Mouse (Mus musculus) urinary bladder, postnatal 0 days (tissue): ENCODE results near the gene Fpr1. TPM values are rescaled to one million over a fixed set of nuclear protein-coding genes. Genes with fewer than 3 reads are reported as not detected.

Experiments
- microRNA counts: library from miRNA; unstranded; fragments of <30 nt; microRNA quantifications from one replicate; lab custom pipeline; 2016
- microRNA-seq: library from miRNA; unstranded; fragments of <30 nt; microRNA quantifications from one replicate; pipeline ENCODE4, GENCODE M21; 2016
- polyA plus RNA-seq: library from polyadenylated mRNA; unstranded; fragments of >200 nt; fragmentation: Nextera tagmentation; extraction: Ambion mirVana; gene quantifications from 2 replicates; pipeline ENCODE4 v1.2.1, GENCODE M21; 2015

Gene Fpr1
- polyA plus RNA-seq = 0.75 and 5.9 TPM in 2 replicates

GRCm38 (mm10) chr17:17883840-17884239 is at the start of gene Fpr1:
Gene Fpr1 (minus strand): TSS chr17:17883940.

GRCm38 (mm10) chr17:17887774-17888248 is 4.1 kb upstream of the Fpr1 start, which contains the start of the genes Fpr2 and Fpr3:
Gene Fpr2 (plus strand): TSS chr17:17887824.
Gene Fpr3 (plus strand): TSS chr17:17887852.

GRCm38 (mm10) chr17:17855064-17855838 is 28.5 kb downstream of the Fpr1 start, which contains the start of gene Has1:
Gene Has1 (minus strand): TSS chr17:17855205.

GRCm38 (mm10) chr17:17826751-17827657 is 56.7 kb downstream of the Fpr1 start, which contains the start of gene Spaca6:
Gene Spaca6 (plus strand): TSS chr17:17827158.

MicroRNAs within 50 kb of the gene (microRNA counts, 519-probe panel; counts per million panel counts)
- microRNA mmu-let-7e (lab: Ali Mortazavi, UCI) = 5,198 counts per million, percentile 94 among the panel's probes with 10 or more counts
- 3,306 counts per million, percentile 54 among the panel's probes with 10 or more counts for microRNA mmu-miR-125a-3p (lab: Ali Mortazavi, UCI)
- 5,474 counts per million, percentile 97 among the panel's probes with 10 or more counts for microRNA mmu-miR-125a-5p (lab: Ali Mortazavi, UCI)
- 4,629 counts per million, percentile 86 among the panel's probes with 10 or more counts for microRNA mmu-miR-99b (lab: Ali Mortazavi, UCI)

Small RNA genes lying within 50 kb of the gene (microRNA-seq; reads per million reads assigned to microRNA genes)
- gene Gm25927 (not detected), gene Mir125a (4,098 reads per million, percentile 87 among the genes with 10 or more reads in this experiment), gene Mir99b (15,871 reads per million, percentile 96 among the genes with 10 or more reads in this experiment), gene Mirlet7e (not detected)

Other genes starting within 250 kb of the Fpr1 start
- gene Vmn2r90, start 180.2 kb downstream of the Fpr1 start, polyA plus RNA-seq = not detected in 2 replicates
- gene Spaca6, start 56.8 kb downstream of the Fpr1 start, polyA plus RNA-seq = 17.1 and 18.1 TPM in 2 replicates
- gene Has1, start 28.7 kb downstream of the Fpr1 start, polyA plus RNA-seq = 8.1 and 12.4 TPM in 2 replicates
- gene Fpr2, start 3.9 kb upstream of the Fpr1 start, polyA plus RNA-seq = 0.58 and 2.4 TPM in 2 replicates
- not detected in 2 replicates for gene Fpr3, start 3.9 kb upstream of the Fpr1 start, polyA plus RNA-seq
- gene Fpr-rs4, start 137.8 kb upstream of the Fpr1 start, polyA plus RNA-seq = not detected in 2 replicates
- not detected in 2 replicates for gene Vmn2r124, start 165.5 kb upstream of the Fpr1 start, polyA plus RNA-seq
- not detected in 2 replicates for gene Vmn2r91, start 201.1 kb upstream of the Fpr1 start, polyA plus RNA-seq